Mouse (Mus musculus): ENCODE data around the gene Hadha. TPM values are rescaled to one million over a fixed set of nuclear protein-coding genes. Genes with fewer than 3 reads are reported as not detected.

The Hadha gene
- polyA plus RNA-seq, 1 experiment from 2014 or later, result 228 TPM

GRCm38 (mm10) chr5:30148133-30148920 is 6.6 kb downstream of the Hadha start:
- H3K4me2 ChIP-seq (ENCODE audit: low read depth, low read length), result no peak overlapping the region
- H3K9ac ChIP-seq (replicated peaks), result no peak overlapping the region
- H3K9me3 ChIP-seq (ENCODE audit: low read length), result no peaks in the 10 kb centered on the region
- H3K36me3 ChIP-seq (replicated peaks; ENCODE audit: insufficient read depth, low read length), result peaks cover 27% of the 10 kb centered on the region
- ATAC-seq (no peak), DNase-seq (no peak)
- 69% methylated on average over 5 of the region's 5 CpGs for WGBS (ENCODE audit: insufficient replicate concordance)
- no peak overlapping the region for H3K27ac ChIP-seq (ENCODE audit: low read depth)
- TF ChIP-seq EP300 (IDR thresholded peaks at IDR 0.05; ENCODE audit: low read depth) (no peak), CTCF (IDR thresholded peaks at IDR 0.05; ENCODE audit: low read depth) (no peak)
- peaks cover 9% of the 10 kb centered on the region; the same call in 1 of the 2 replicates for H3K4me1 ChIP-seq (ENCODE audit: insufficient read depth)
- no peak overlapping the region for H3K4me3 ChIP-seq (ENCODE audit: low read depth, low read length)
- H3K27me3 ChIP-seq (ENCODE audit: insufficient read depth, low read length), result no peaks in the 10 kb centered on the region

GRCm38 (mm10) chr5:30146526-30146925 is 8.4 kb downstream of the Hadha start:
- no peaks in the 10 kb centered on the region for H3K9me3 ChIP-seq (ENCODE audit: low read length)
- ATAC-seq (no peak), DNase-seq (no peak)
- no peak overlapping the region for H3K27ac ChIP-seq (ENCODE audit: low read depth)
- H3K4me1 ChIP-seq (ENCODE audit: insufficient read depth), result peaks cover 5% of the 10 kb centered on the region; the same call in 1 of the 2 replicates
- no peak overlapping the region for H3K9ac ChIP-seq (replicated peaks)
- no peak for TF ChIP-seq EP300 (IDR thresholded peaks at IDR 0.05; ENCODE audit: low read depth)
- no peak for TF ChIP-seq CTCF (IDR thresholded peaks at IDR 0.05; ENCODE audit: low read depth)
- H3K4me3 ChIP-seq (ENCODE audit: low read depth, low read length), result no peak overlapping the region
- 84% methylated on average over 6 of the region's 6 CpGs for WGBS (ENCODE audit: insufficient replicate concordance)
- H3K27me3 ChIP-seq (ENCODE audit: insufficient read depth, low read length), result no peaks in the 10 kb centered on the region
- no peak overlapping the region for H3K4me2 ChIP-seq (ENCODE audit: low read depth, low read length)
- peaks cover 36% of the 10 kb centered on the region for H3K36me3 ChIP-seq (replicated peaks; ENCODE audit: insufficient read depth, low read length)

- no peak for DNase-seq
- H3K36me3 ChIP-seq (replicated peaks; ENCODE audit: insufficient read depth, low read length), result peaks cover 68% of the 10 kb centered on the region
- no peaks in the 10 kb centered on the region for H3K27me3 ChIP-seq (ENCODE audit: insufficient read depth, low read length)
- H3K4me2 ChIP-seq (ENCODE audit: low read depth, low read length), result no peak overlapping the region
- H3K4me1 ChIP-seq (ENCODE audit: insufficient read depth), result no peaks in the 10 kb centered on the region
- no peak overlapping the region for H3K9ac ChIP-seq (replicated peaks)
- H3K9me3 ChIP-seq (ENCODE audit: low read length), result no peaks in the 10 kb centered on the region
- ATAC-seq, result no peak
- H3K27ac ChIP-seq (ENCODE audit: low read depth), result no peak overlapping the region
- H3K4me3 ChIP-seq (ENCODE audit: low read depth, low read length), result no peak overlapping the region
- 83% methylated on average over 4 of the region's 4 CpGs for WGBS (ENCODE audit: insufficient replicate concordance)
- TF ChIP-seq EP300 (IDR thresholded peaks at IDR 0.05; ENCODE audit: low read depth) (no peak), CTCF (IDR thresholded peaks at IDR 0.05; ENCODE audit: low read depth) (no peak)
These were observed 16.8 kb downstream of the Hadha start for GRCm38 (mm10) chr5:30138193-30138592.

- Histone ChIP-seq H3K9me3 (ENCODE audit: low read length) (no peaks in the 10 kb centered on the region), H3K4me2 (ENCODE audit: low read depth, low read length) (no peak overlapping the region), H3K9ac (replicated peaks) (no peak overlapping the region), H3K4me3 (ENCODE audit: low read depth, low read length) (no peak overlapping the region), H3K4me1 (ENCODE audit: insufficient read depth) (no peaks in the 10 kb centered on the region), H3K27ac (ENCODE audit: low read depth) (no peak overlapping the region), H3K36me3 (replicated peaks; ENCODE audit: insufficient read depth, low read length) (peaks cover 68% of the 10 kb centered on the region), H3K27me3 (ENCODE audit: insufficient read depth, low read length) (no peaks in the 10 kb centered on the region)
- 95% methylated on average over 9 of the region's 9 CpGs for WGBS (ENCODE audit: insufficient replicate concordance)
- ATAC-seq, result no peak
- DNase-seq, result no peak
- TF ChIP-seq EP300 (IDR thresholded peaks at IDR 0.05; ENCODE audit: low read depth) (no peak), CTCF (IDR thresholded peaks at IDR 0.05; ENCODE audit: low read depth) (no peak)
These were observed 17.7 kb downstream of the Hadha start for GRCm38 (mm10) chr5:30137271-30137670.

GRCm38 (mm10) chr5:30135711-30136231 is 19.2 kb downstream of the Hadha start:
- Histone ChIP-seq H3K27me3 (ENCODE audit: insufficient read depth, low read length) (no peaks in the 10 kb centered on the region), H3K4me2 (ENCODE audit: low read depth, low read length) (no peak overlapping the region), H3K4me1 (ENCODE audit: insufficient read depth) (no peaks in the 10 kb centered on the region), H3K36me3 (replicated peaks; ENCODE audit: insufficient read depth, low read length) (peaks cover 77% of the 10 kb centered on the region), H3K9me3 (ENCODE audit: low read length) (no peaks in the 10 kb centered on the region), H3K27ac (ENCODE audit: low read depth) (no peak overlapping the region), H3K4me3 (ENCODE audit: low read depth, low read length) (no peak overlapping the region), H3K9ac (replicated peaks) (no peak overlapping the region)
- TF ChIP-seq CTCF (IDR thresholded peaks at IDR 0.05; ENCODE audit: low read depth), result no peak
- TF ChIP-seq EP300 (IDR thresholded peaks at IDR 0.05; ENCODE audit: low read depth), result no peak
- 91% methylated on average over 11 of the region's 11 CpGs for WGBS (ENCODE audit: insufficient replicate concordance)
- ATAC-seq, result no peak
- no peak for DNase-seq

GRCm38 (mm10) chr5:30132173-30132572 is 22.8 kb downstream of the Hadha start:
- Histone ChIP-seq H3K27me3 (ENCODE audit: insufficient read depth, low read length) (no peaks in the 10 kb centered on the region), H3K9ac (replicated peaks) (no peak overlapping the region), H3K9me3 (ENCODE audit: low read length) (no peaks in the 10 kb centered on the region), H3K4me3 (ENCODE audit: low read depth, low read length) (no peak overlapping the region), H3K4me2 (ENCODE audit: low read depth, low read length) (no peak overlapping the region), H3K27ac (ENCODE audit: low read depth) (no peak overlapping the region), H3K4me1 (ENCODE audit: insufficient read depth) (no peaks in the 10 kb centered on the region), H3K36me3 (replicated peaks; ENCODE audit: insufficient read depth, low read length) (peaks cover 80% of the 10 kb centered on the region)
- WGBS (ENCODE audit: insufficient replicate concordance), result 75% methylated on average over 2 of the region's 2 CpGs
- DNase-seq (no peak), ATAC-seq (no peak)
- TF ChIP-seq EP300 (IDR thresholded peaks at IDR 0.05; ENCODE audit: low read depth), result no peak
- TF ChIP-seq CTCF (IDR thresholded peaks at IDR 0.05; ENCODE audit: low read depth), result no peak
